Mouse (Mus musculus) thymus, postnatal 4 days (tissue): ENCODE results near the gene Zdhhc23.

Experiments used
- DNase-seq: peaks from one replicate; pipeline ENCODE4 v3.0.0; 2021

Zdhhc23 gene

GRCm38 (mm10) chr16:43979328-43980109, at the start of gene Zdhhc23:
Gene Zdhhc23 (minus strand): TSS chr16:43979791.
- peak; percentile 79 for DNase-seq

DNA sequence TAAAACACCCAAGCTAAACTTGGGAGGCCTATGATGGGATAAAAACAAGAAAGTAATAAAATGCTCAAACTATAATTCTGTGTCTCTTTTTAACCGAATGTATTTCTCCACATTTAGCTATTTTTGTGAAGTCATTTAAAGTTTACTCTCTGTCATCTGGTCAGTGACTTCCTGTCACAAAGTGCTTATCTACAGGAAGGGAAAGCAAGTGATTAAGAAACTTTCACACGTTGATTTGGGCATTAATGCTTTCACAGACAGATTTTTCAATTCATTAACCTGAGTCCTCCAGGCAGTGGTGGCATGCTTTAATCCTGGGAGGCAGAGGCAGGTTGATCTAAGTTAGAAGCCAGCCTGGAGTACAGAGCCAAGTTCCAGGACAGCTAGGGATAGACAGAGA, 49.7 kb upstream of the Zdhhc23 start:
- no peak for DNase-seq

DNA sequence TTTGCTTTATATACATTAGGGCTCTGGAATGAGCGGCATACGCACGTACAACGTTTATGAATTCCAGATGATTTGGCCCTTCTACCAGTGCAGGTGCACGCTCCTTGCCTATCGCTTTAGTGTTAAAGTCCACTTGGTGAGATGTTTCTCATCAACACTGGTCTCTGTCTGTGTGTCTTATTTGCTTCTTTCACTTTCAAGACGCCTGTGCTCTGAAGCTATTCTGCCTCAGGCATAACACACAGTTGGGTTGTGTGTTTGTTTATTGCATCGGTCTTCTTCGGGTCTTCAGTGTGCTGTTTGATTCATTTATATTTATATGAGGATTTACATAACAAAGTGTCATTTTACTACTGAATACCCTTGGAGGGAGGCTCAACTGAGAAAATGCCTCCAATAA, 47.2 kb upstream of the Zdhhc23 start:
- DNase-seq: no peak

GRCm38 (mm10) chr16:44026210-44026609, 46.6 kb upstream of the Zdhhc23 start:
- DNase-seq: no peak

- no peak for DNase-seq
Observed at GRCm38 (mm10) chr16:44018986-44019548, 39.5 kb upstream of the Zdhhc23 start.

DNA sequence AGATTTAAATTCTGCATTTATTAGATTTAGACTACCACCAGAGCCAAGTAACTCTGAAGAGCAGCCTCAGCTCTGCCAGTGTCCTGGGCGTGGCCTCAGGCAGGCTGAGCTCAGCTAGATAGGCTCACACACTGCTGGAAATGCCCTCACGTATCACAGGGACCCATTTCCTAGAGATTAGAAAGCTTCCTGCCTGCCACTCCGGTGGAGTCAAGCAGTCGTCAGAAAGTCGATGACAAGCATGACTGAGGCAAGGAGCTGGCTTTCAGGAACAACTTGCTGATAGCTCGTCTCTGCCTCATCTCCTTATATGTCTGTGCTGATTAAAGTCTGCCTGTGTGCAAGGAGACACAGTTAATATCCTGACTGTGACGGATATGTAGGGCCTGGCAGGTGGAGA, 38.8 kb upstream of the Zdhhc23 start:
- no peak for DNase-seq

DNA sequence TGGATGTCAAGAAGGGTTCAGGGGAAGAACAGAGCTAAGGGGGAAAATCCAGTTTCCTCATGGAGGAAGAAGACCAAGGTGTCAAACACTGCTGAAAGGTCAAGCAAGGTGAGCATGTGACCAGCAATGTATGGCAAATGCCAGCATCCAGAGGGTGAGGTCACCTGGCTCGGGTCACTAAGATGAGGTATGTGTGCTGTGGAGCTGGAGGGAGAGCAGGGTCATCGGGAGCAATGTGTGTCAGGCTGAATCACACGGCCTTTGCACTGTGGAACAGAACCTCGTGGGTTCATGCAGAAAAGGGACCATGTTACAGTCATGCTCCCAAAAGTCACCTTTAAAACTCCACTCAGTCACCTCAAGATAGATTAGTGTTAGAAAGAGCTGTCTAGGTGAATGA, 38.1 kb upstream of the Zdhhc23 start:
- DNase-seq: no peak

DNA sequence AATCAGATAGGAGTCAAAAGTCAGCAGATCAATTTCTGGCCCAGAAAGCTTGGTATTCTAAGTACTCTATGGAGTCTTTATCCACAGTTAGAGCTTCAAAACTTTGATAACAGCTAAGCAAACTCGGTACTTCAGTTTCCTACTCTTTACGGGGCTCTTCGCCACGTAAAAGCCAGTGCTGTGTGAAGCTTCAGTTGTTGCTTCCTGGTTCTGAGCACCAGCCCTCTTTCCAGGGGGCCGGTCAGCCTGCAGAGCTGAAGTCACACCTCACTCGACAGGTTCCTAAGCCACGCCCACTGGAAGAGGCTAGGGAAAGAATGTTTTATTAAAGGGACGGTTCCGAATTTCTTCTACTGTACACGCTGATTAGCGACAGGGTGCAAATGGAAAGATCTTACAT, 36.6 kb upstream of the Zdhhc23 start:
- DNase-seq: peak; percentile 55

DNA sequence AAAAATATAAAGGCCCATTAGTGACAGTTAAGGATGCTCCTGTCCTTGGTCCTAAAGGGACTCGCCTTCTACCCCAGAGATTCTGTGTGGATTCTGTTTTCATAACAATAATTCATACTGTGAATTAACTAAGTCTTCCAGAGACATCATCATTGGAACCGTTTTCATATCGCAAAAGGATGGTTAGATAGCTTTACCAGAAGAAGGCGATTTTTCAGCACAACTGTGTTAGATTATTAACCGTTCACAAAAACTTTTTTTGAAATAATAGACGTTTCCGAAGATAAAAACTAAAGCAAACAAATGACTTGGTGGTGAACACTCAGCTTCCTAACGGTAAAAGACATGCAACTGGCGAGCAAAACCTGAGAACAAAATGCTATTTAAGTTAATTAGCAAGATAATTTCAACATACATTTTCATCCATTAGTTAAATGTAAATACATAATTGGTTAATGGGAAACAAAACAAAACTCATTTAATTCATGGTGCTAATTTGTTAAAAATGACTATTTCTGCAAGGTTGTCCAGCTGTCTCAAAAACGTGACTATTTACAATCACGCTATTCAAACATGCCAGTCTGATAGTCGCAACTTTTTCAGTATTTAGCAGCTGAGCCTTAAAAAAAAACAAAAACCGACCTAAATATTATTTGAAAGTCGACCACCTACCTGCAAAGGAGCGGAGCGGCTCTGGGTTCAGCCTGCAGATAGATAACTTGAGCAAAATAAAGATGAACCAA, 36.0 kb upstream of the Zdhhc23 start:
- no peak for DNase-seq

DNA sequence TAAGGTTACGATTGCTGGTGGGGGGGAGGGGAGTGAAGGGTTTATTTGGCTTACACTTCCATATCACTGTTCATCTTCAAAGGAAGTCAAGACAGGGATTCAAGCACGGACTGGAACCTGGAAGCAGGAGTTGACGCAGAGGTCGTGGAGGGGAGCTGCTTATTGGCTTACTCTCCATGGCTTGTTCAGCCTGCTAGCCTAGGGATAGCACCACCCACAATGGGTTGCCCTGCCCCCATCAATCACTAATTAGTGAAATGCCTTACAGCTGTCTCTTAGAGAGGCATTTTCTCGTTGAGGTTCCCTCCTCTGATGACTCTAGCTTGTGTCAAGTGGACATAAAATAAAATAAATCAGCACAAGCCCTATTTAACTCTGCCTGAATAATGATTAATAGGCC, 31.4 kb upstream of the Zdhhc23 start:
- no peak for DNase-seq

GRCm38 (mm10) chr16:44002086-44002485, 22.5 kb upstream of the Zdhhc23 start:
- no peak for DNase-seq

GRCm38 (mm10) chr16:43999541-43999940, 19.9 kb upstream of the Zdhhc23 start:
- DNase-seq: no peak

GRCm38 (mm10) chr16:43999111-43999510, 19.5 kb upstream of the Zdhhc23 start:
- no peak for DNase-seq

- no peak for DNase-seq
Observed at GRCm38 (mm10) chr16:43994623-43995022, 15.0 kb upstream of the Zdhhc23 start.

GRCm38 (mm10) chr16:43986299-43986698, 6.7 kb upstream of the Zdhhc23 start:
- DNase-seq: no peak

GRCm38 (mm10) chr16:43980110-43980609, 569 bp upstream of the Zdhhc23 start:
- no peak for DNase-seq

DNA sequence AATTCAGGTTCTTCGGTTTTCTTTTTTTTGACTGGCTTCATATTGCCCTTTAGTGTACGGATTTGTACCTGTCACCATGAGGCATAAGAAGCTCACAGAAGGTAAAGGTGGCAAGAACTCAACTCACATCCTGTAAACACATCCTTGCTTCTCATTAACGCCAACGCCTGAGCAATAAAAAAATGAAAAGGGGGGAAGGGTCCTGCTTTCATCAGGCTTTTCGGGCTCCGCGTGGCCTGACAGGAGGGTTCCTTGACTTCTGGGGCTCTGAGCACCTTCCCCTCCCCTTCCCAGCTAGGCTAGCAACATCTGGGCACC, 622 bp downstream of the Zdhhc23 start:
- no peak for DNase-seq

DNA sequence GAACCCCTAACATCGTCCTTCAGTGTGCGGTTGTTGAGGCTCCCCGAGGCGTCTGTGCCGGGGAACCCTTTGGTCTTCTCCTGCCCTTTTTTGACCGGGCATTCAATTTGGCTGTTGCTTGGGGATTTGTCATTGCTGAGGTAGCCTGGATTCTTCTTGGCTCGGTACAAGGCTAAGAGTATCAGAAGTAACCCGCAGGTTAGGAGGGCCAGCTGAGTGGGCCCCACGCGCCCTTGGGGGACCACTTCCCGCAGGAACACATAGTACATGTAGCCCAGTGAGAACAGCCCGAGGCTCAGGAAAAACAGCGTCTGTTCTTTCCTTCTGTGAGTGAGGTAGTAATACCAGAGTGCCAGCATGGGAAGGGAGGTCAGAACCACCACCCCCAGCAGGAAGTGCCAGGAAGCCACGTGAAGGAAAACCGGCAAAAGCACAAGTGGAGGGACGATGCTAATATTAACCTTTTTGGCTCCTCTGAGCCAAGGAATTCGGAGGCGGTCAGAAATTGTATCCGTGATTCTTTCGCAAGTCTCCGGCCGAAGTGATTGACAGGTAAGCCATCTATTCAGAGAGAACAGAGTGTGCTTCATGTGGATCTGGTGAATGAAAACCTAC, 5.9 kb downstream of the Zdhhc23 start:
- DNase-seq: no peak

GRCm38 (mm10) chr16:43973147-43973546, 6.4 kb downstream of the Zdhhc23 start:
- no peak for DNase-seq

GRCm38 (mm10) chr16:43972391-43972790, 7.2 kb downstream of the Zdhhc23 start:
- no peak for DNase-seq

DNA sequence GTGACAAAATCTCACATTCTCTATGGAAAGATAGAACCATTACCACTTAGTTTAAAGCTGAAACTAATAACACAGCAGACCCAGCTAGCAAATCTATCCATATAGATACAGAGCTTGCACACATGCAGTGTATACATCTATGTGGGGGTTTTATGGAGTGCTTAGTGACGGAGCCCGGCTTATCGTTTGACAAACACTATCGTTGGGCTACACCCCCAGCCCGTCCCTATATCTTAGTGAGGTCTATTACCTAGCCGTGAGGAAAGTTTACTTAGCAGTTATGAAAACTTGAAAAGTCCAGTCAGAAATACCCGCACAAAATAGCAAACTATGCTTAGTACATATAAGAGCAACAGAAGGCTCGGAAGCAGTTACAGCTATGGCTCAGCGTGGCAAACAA, 7.8 kb downstream of the Zdhhc23 start:
- no peak for DNase-seq

DNA sequence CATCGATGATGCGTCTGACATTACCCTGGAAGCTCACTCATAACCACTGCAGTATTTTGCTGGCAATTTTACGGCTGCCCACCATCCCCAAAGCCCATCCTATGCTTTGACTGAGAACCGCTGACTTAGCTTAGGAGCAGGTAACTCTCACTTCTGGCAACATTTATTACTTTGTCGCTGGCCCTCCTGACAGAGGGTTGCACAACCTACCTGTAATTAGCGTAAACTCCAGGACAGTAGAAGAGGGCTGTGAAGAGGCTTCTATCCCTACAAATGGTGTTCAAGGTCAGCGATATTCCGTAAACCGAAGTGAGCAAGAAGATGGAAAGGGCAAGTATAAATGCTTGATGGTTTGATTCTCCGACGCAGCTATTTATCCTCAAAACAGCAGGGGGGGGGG, 8.4 kb downstream of the Zdhhc23 start:
- DNase-seq: no peak

DNA sequence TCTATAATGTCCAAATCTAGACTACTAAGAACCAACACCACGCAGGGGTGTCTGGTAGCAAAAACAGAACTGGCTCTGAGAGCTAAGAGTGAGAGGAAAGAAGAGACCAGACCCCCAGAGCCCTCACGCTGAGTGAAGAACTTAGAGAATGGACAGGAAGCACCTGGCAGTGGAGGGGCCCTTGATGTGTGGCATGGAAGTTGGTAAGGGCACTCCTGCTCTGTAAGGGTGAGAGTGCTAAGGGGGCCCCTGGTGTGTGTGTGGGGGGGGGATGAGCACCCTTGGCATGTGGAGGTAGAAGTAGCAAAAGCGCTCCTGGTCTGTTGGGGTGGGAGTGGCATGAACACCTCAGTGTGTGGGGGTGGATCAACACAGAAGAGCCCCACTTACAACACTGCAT, 9.2 kb downstream of the Zdhhc23 start:
- DNase-seq: peak; percentile 62
